Mouse (Mus musculus) liver, embryonic 13.5 days (tissue): ENCODE measurements at regions not wholly inside any gene's neighbourhood (a gene's known extent, or its start where the extent isn't known, plus 50 kb on each side); places are given as distances from the start of the nearest gene placed in this dataset.

Experiments
- ATAC-seq: fragments of 200-750 bp; cut with Nextera tagmentation; 2 replicates; pipeline ENCODE4 v1.8.0; 2017; ENCODE audit warnings: low read depth, mild to moderate bottlenecking, moderate number of reproducible peaks, moderate library complexity
- DNase-seq: peaks from one replicate; pipeline ENCODE4 v3.0.0; 2022
- H3K27ac ChIP-seq: fragments of 300-500 bp; sonication (generic); 2 replicates; pipeline ENCODE4 v1.5.1; 2015; ENCODE audit warnings: moderate library complexity, mild to moderate bottlenecking, inconsistent platforms
- H3K27me3 ChIP-seq: fragments of 300-500 bp; sonication (generic); 2 replicates; pipeline ENCODE4 v1.6.1; 2015; ENCODE audit warnings: mild to moderate bottlenecking, inconsistent platforms
- H3K36me3 ChIP-seq: fragments of 300-500 bp; sonication (generic); 2 replicates; pipeline ENCODE4 v1.6.1; 2015; ENCODE audit warnings: mild to moderate bottlenecking, inconsistent platforms
- H3K4me1 ChIP-seq: fragments of 300-500 bp; sonication (generic); replicated peaks from 2 replicates; pipeline ENCODE4 v1.6.1; 2015; ENCODE audit warnings: inconsistent platforms
- H3K4me2 ChIP-seq: fragments of 300-500 bp; sonication (generic); 2 replicates; pipeline ENCODE4 v1.6.1; 2015; ENCODE audit warnings: inconsistent platforms, mild to moderate bottlenecking, moderate library complexity
- H3K4me3 ChIP-seq: fragments of 300-500 bp; sonication (generic); replicated peaks from 2 replicates; pipeline ENCODE4 v1.5.1; 2015; ENCODE audit warnings: mild to moderate bottlenecking, inconsistent platforms
- H3K9ac ChIP-seq: fragments of 300-500 bp; sonication (generic); 2 replicates; pipeline ENCODE4 v1.6.1; 2015; ENCODE audit warnings: mild to moderate bottlenecking, inconsistent platforms
- H3K9me3 ChIP-seq: fragments of 300-500 bp; sonication (generic); replicated peaks from 2 replicates; pipeline ENCODE4 v1.6.1; 2016; ENCODE audit warnings: inconsistent platforms
- WGBS: fragments of 180-500 bp; shearing (Covaris S2); methylation state at CpG from one replicate; pipeline ENCODE4 v1.1.7; 2015; ENCODE audit not compliant: insufficient replicate concordance; 5-methylcytosine and 5-hydroxymethylcytosine counted together

GRCm38 (mm10) chr9:115485219-115485618, 175.0 kb upstream of the Stt3b start:
- H3K36me3 ChIP-seq: no peaks in the 10 kb centered on the region
- no peaks in the 10 kb centered on the region for H3K9me3 ChIP-seq
- no peak overlapping the region for H3K27ac ChIP-seq
- DNase-seq: no peak
- ATAC-seq: no peak
- no peaks in the 10 kb centered on the region for H3K4me1 ChIP-seq
- WGBS: 56% methylated on average over 4 of the region's 4 CpGs
- no peak overlapping the region for H3K4me2 ChIP-seq
- H3K4me3 ChIP-seq: no peak overlapping the region
- H3K27me3 ChIP-seq: no peaks in the 10 kb centered on the region
- no peak overlapping the region for H3K9ac ChIP-seq

- Histone ChIP-seq H3K36me3 (no peaks in the 10 kb centered on the region), H3K9me3 (no peaks in the 10 kb centered on the region), H3K4me2 (no peak overlapping the region), H3K27ac (no peak overlapping the region), H3K27me3 (no peaks in the 10 kb centered on the region), H3K4me3 (no peak overlapping the region), H3K4me1 (no peaks in the 10 kb centered on the region), H3K9ac (no peak overlapping the region)
- ATAC-seq (no peak), DNase-seq (no peak)
- WGBS: 74% methylated on average over 5 of the region's 5 CpGs
Measured at GRCm38 (mm10) chr9:115487175-115487760, 177.0 kb upstream of the Stt3b start.

GRCm38 (mm10) chr9:115488913-115489809, 178.9 kb upstream of the Stt3b start:
- Histone ChIP-seq H3K9ac (no peak overlapping the region), H3K27me3 (no peaks in the 10 kb centered on the region), H3K9me3 (no peaks in the 10 kb centered on the region), H3K4me2 (no peak overlapping the region), H3K4me1 (no peaks in the 10 kb centered on the region), H3K4me3 (no peak overlapping the region), H3K27ac (no peak overlapping the region), H3K36me3 (no peaks in the 10 kb centered on the region)
- WGBS: 67% methylated on average over 9 of the region's 9 CpGs
- DNase-seq: no peak
- ATAC-seq: no peak

GRCm38 (mm10) chr9:115492431-115493171, 182.4 kb upstream of the Stt3b start:
- 27% methylated on average over 6 of the region's 6 CpGs for WGBS

GRCm38 (mm10) chr9:115493765-115494164, 183.5 kb upstream of the Stt3b start:
- H3K4me1 ChIP-seq: no peaks in the 10 kb centered on the region
- H3K4me3 ChIP-seq: no peak overlapping the region
- DNase-seq: no peak
- no peak overlapping the region for H3K27ac ChIP-seq
- no peak overlapping the region for H3K4me2 ChIP-seq
- H3K36me3 ChIP-seq: no peaks in the 10 kb centered on the region
- 64% methylated on average over 2 of the region's 2 CpGs for WGBS
- H3K9ac ChIP-seq: no peak overlapping the region
- no peak for ATAC-seq
- no peaks in the 10 kb centered on the region for H3K27me3 ChIP-seq
- H3K9me3 ChIP-seq: no peaks in the 10 kb centered on the region

More at GRCm38 (mm10) chr9:115492431-115493171, 182.4 kb upstream of the Stt3b start:
- H3K9ac ChIP-seq: no peak overlapping the region
- no peak overlapping the region for H3K4me2 ChIP-seq
- no peak overlapping the region for H3K4me3 ChIP-seq
- DNase-seq: no peak
- H3K4me1 ChIP-seq: no peaks in the 10 kb centered on the region
- no peaks in the 10 kb centered on the region for H3K36me3 ChIP-seq
- H3K27ac ChIP-seq: no peak overlapping the region
- no peak for ATAC-seq
- no peaks in the 10 kb centered on the region for H3K27me3 ChIP-seq
- no peaks in the 10 kb centered on the region for H3K9me3 ChIP-seq

GRCm38 (mm10) chr9:115499536-115499935, 189.3 kb upstream of the Stt3b start:
- no peaks in the 10 kb centered on the region for H3K9me3 ChIP-seq
- H3K4me1 ChIP-seq: no peaks in the 10 kb centered on the region
- H3K4me2 ChIP-seq: no peak overlapping the region
- H3K27me3 ChIP-seq: no peaks in the 10 kb centered on the region
- H3K4me3 ChIP-seq: no peak overlapping the region
- 65% methylated on average over 3 of the region's 3 CpGs for WGBS
- no peak overlapping the region for H3K9ac ChIP-seq
- no peak for DNase-seq
- H3K27ac ChIP-seq: no peak overlapping the region
- H3K36me3 ChIP-seq: no peaks in the 10 kb centered on the region
- ATAC-seq: no peak

- WGBS: 32% methylated on average over 2 of the region's 2 CpGs
- no peak for ATAC-seq
- Histone ChIP-seq H3K9ac (no peak overlapping the region), H3K27me3 (no peaks in the 10 kb centered on the region), H3K36me3 (no peaks in the 10 kb centered on the region), H3K4me2 (no peak overlapping the region), H3K27ac (no peak overlapping the region), H3K4me3 (no peak overlapping the region), H3K9me3 (no peaks in the 10 kb centered on the region), H3K4me1 (no peaks in the 10 kb centered on the region)
- no peak for DNase-seq
Measured at GRCm38 (mm10) chr9:115504789-115505188, 194.6 kb upstream of the Stt3b start.

GRCm38 (mm10) chr9:115507131-115507689, 197.0 kb upstream of the Stt3b start:
- no peaks in the 10 kb centered on the region for H3K27me3 ChIP-seq
- DNase-seq (no peak), ATAC-seq (no peak)
- no peaks in the 10 kb centered on the region for H3K9me3 ChIP-seq
- WGBS: 69% methylated on average over 7 of the region's 7 CpGs
- no peak overlapping the region for H3K27ac ChIP-seq
- no peaks in the 10 kb centered on the region for H3K36me3 ChIP-seq
- no peak overlapping the region for H3K4me2 ChIP-seq
- no peak overlapping the region for H3K9ac ChIP-seq
- H3K4me3 ChIP-seq: no peak overlapping the region
- H3K4me1 ChIP-seq: no peaks in the 10 kb centered on the region

GRCm38 (mm10) chr9:115512835-115513629, 202.8 kb upstream of the Stt3b start:
- Histone ChIP-seq H3K27me3 (no peaks in the 10 kb centered on the region), H3K4me1 (peaks cover 9% of the 10 kb centered on the region; the same call in 1 of the 2 replicates), H3K4me2 (no peak overlapping the region), H3K36me3 (no peaks in the 10 kb centered on the region), H3K9me3 (no peaks in the 10 kb centered on the region; the same call in 1 of the 2 replicates), H3K9ac (no peak overlapping the region), H3K4me3 (no peak overlapping the region), H3K27ac (no peak overlapping the region)
- ATAC-seq (peak; percentile 68), DNase-seq (no peak)
- WGBS: 55% methylated on average over 16 of the region's 16 CpGs

GRCm38 (mm10) chr9:115517903-115518302, 207.7 kb upstream of the Stt3b start:
- Histone ChIP-seq H3K9me3 (no peaks in the 10 kb centered on the region; the same call in 1 of the 2 replicates), H3K9ac (no peak overlapping the region), H3K4me1 (peaks cover 6% of the 10 kb centered on the region; the same call in 1 of the 2 replicates), H3K4me2 (no peak overlapping the region), H3K27ac (0 out of 2 replicates have a peak overlapping the region, but pooled peaks have one; percentile 9), H3K36me3 (no peaks in the 10 kb centered on the region), H3K4me3 (no peak overlapping the region), H3K27me3 (no peaks in the 10 kb centered on the region)
- ATAC-seq (peak; percentile 90), DNase-seq (peak; percentile 11)
